Mouse (Mus musculus): Measurements from ENCODE around the gene Chrm1.

Gene Chrm1

GRCm38 (mm10) chr19:8683627-8684026 is 20.0 kb downstream of the Chrm1 start:
- no peak for DNase-seq (ENCODE audit: low read depth, low spot score)

DNA sequence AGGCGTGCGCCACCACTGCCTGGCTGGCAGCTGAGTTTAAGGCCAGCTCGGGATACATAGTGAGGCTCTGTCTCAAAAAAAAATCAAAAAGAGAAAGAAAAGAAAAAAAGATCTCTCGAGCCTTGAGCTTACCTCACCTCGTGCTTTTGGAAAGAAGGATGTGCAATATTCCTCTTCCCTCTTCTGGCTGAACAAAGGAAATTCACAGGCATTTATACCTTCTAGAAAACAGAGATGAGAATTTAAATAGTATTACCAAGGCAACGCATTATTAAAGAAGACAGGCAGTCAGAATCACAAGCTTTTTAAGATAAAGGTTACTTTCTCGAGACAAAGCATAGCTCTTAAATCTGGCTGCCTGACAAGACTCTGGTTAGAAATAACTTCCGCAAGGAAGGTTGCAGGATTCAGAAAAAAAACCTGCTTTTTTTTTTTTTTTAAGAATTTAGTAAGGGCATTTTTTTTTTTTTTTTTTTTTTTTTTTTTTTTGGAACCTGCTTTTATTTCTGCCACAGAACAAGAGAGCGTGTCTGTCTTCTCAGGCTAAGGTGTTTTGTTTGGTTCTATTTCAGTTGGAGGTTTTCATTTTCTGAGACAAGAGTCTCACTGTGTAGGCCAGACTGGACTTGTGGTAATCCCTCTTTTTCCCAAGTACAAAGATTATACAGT is 28.4 kb downstream of the Chrm1 start:
- DNase-seq (ENCODE audit: low read depth, low spot score): no peak

GRCm38 (mm10) chr19:8692740-8693139 is 29.2 kb downstream of the Chrm1 start:
- no peak for DNase-seq (ENCODE audit: low read depth, low spot score)

GRCm38 (mm10) chr19:8695330-8695729 is 31.7 kb downstream of the Chrm1 start:
- DNase-seq (ENCODE audit: low read depth, low spot score): no peak

DNA sequence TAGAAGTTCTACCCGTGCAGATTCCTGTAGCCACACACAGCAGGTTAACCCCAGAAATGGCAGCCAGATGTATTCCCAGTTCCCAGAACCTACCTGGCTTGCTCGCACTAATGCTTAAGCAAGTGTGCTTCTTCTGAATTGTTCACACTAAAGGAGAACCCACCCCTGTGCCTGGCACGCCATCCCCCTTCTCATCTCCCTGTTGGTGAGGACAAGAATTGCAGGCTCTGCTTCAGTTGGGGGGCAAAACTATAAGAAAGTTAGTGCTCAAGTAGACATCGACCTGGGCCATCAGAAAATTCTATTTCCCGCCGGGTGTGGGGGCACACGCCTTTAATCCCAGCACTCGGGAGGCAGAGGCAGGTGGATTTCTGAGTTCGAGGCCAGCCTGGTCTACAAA is 36.1 kb downstream of the Chrm1 start:
- no peak for DNase-seq (ENCODE audit: low read depth, low spot score)

GRCm38 (mm10) chr19:8702458-8702857 is 38.9 kb downstream of the Chrm1 start:
- DNase-seq (ENCODE audit: low read depth, low spot score): no peak

GRCm38 (mm10) chr19:8703571-8703970 is 40.0 kb downstream of the Chrm1 start:
- DNase-seq (ENCODE audit: low read depth, low spot score): no peak

GRCm38 (mm10) chr19:8705026-8705708 is 41.6 kb downstream of the Chrm1 start:
- no peak for DNase-seq (ENCODE audit: low read depth, low spot score)

GRCm38 (mm10) chr19:8706132-8706667 is 42.6 kb downstream of the Chrm1 start:
- no peak for DNase-seq (ENCODE audit: low read depth, low spot score)

- no peak for DNase-seq (ENCODE audit: low read depth, low spot score)
Measured at GRCm38 (mm10) chr19:8706930-8707329, 43.3 kb downstream of the Chrm1 start.

DNA sequence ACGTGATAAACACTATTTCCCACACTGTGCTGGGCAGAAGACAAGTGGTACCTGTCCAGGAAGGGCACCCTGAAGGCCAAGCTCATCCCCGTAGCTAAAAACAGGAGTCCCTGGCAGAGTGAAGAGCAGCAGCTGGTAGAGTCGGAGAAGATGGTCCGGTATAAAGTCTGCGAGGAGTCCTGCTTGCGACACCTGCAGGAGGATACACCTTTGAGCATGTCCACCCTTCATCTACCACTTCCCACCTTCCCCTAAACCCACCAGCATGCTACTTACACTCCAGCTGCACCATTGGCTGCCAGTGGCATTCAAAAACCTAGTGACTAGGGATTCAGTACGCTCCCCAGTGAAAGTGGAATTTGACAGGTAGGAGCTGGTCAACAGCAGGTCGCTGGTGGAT is 45.4 kb downstream of the Chrm1 start:
- no peak for DNase-seq (ENCODE audit: low read depth, low spot score)

GRCm38 (mm10) chr19:8710057-8710456 is 46.5 kb downstream of the Chrm1 start:
- DNase-seq (ENCODE audit: low read depth, low spot score): no peak

DNA sequence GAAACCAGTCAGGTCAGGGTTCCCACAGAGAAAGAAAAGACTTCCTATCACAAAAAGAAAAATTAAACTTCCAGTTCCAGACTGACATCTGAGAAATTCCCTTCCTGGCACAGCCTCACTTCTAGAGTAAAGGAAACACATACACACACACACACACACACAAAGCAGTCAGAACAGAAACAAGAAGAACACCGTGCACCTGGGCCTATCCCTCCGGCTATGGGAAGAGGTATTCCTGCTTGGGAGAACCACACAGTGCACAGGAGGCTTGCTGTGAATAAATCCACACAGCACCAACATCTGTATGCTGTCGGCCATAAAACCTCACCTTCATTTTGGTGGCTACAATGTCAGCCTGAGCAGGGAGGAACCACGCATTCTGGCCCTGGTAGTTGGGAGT is 47.9 kb downstream of the Chrm1 start:
- DNase-seq (ENCODE audit: low read depth, low spot score): no peak

DNA sequence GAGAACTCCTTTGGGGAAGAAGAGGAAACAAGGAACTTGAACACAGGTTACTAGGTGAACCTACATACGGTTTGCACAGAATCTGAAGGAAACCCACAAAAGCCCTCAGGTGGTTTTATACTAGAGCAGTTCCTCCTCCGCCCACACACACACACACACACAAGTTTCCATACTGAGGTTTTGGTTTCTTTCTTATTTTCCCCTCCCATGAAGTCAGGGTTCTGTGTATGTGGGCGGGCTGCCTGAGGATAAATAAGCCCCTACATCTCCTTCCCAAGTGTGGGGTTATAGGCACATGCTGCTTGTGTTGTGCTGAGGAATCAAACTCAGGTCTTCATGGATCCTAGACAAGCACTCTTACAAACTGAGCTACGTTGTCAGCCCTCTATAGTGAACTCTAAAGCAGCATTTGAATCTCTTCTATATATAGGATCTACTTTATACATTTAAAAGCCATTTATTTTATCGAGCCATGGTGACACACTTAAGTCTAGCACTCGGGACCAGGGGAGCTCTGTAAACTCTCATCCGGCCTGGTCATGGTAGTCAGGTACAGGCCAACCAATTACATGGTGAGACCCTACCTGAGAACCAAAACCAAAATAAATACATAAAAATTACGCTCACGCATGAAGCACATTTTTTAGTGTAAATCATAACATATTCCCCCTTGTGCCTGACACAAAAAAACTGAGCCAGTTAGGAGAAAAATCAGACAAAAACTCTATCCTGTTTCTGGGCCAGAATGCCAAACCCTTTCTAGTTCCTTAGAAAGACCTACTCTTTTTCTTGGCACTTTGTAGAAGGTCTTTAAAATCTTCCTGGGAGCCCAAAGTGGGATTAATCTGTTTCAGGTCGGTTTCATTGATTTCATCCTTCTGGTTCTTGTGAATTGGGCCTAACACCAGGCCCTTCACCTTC is 48.6 kb downstream of the Chrm1 start:
- DNase-seq (ENCODE audit: low read depth, low spot score): no peak

GRCm38 (mm10) chr19:8712870-8713305 is 49.3 kb downstream of the Chrm1 start:
- DNase-seq (ENCODE audit: low read depth, low spot score): peak; percentile 72

GRCm38 (mm10) chr19:8713306-8713996 is 49.9 kb downstream of the Chrm1 start:
- peak; percentile 85 for DNase-seq (ENCODE audit: low read depth, low spot score)

DNA sequence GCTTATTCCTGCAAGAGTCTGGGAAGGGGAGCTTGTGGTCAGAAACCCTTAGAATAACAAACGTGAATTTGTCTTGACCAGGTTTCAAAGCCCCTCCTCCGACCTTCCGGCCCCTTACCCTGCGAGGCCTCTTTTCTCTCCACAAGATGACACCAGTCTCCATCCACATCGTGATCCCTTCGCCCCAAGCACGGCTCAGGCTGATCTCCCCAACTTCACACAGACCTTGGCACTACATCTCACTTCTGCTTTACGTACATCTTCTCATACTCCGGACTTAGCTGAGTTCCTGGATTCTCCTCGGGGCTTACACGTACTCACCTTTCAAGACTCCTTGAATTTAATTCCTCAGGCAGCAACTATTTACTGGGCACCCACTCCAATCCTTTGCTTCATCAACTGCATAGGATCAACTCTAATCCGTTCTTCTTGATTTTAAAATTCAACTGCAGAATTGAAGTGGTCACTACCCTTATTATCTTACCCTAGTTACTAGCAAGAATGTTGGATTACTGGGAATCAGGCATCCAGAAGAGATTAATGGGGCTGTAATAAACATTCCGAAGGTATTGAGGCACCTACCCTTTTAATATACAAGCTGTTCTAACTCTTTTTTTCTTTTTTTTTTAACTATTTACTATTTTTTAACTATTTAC is 50.5 kb downstream of the Chrm1 start:
- DNase-seq (ENCODE audit: low read depth, low spot score): no peak

DNA sequence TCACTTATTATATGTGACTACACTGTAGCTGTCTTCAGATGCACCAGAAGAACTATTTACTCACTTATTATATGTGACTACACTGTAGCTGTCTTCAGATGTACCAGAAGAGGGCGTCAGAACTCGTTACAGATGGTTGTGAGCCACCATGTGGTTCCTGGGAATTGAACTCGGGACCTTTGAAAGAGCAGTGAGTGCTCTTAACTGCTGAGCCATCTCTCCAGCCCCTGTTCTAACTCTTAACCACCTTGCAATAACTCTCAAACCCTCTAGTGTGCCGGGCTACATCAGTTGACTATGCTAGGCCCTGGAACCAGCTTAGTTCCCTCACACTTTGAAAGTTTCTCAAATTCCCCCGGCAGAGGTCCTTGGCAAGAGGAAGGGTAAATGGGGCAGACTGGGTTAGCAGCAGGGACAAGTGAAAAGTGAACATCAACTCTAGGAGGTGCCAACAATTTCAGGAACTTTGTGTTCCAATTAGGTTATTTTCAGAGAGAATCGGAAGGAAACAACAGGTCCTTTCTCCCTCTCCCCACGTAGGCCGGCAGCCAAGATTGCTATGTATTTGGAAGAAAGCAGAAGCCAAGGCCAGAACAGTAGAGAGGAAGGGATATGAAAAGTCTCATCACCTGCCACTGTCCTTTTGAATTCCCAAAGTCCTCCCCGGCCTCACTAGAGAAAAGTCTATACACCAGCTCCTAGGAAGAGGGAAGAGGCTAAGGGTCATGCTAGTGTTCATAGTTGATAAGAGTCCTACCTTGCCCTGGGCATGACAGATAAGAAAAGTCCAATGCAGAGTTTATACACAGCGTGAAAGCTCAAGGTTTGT is 51.3 kb downstream of the Chrm1 start:
- DNase-seq (ENCODE audit: low read depth, low spot score): no peak

DNA sequence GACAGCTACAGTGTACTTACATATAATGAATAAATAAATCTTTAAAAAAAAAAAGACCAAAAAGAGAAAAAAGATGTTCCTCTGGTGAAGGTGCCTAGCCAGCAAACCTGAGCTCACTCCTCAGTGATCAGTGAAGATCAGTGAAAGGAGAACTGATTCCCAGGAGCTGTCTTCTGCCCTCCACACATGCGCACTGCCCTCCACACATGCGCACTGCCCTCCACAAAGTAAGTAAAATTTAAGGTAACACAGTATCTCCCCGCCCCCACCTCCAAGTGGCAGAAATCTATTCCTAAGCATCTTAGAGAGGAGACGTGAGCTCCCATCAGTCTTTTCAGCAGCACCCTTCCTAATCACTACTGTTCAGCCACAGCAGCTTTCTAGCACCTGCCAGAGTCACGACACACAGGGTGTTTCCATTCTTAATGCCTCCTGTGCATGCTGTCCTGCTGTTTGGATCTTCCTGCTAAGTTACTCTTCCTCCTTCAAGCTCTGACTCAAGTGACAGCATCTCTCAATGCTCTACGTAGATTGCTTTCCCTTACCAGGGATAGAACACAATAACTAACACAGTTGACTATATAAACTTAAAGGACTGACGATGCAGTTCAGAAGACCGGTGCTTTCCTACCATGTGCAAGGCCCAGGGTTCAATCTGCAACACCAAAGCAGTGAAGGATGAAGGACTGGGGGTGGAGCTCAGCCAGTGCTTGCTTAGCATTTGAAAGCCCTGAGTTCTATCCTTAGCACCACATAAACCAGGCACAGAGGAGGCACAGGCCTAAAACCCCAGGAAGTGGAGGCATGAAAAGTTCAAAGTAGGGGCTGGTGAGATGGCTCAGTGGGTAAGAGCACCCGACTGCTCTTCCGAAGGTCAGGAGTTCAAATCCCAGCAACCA is 52.5 kb downstream of the Chrm1 start:
- DNase-seq (ENCODE audit: low read depth, low spot score): no peak

All from embryo, embryonic 11.5 days (tissue).